Mouse (Mus musculus) spleen, adult 2 months (tissue): ENCODE measurements around the gene Rmi2. TPM values are rescaled to one million over a fixed set of nuclear protein-coding genes. Genes with fewer than 3 reads are reported as not detected.

Source experiments
- DNase-seq, 2 experiments: peaks; one replicate each; pipeline versions ENCODE4 v3.0.0 to v3.0.0-alpha.2; 2012 to 2021; ENCODE audit warnings: low spot score in 2 of 2, low read depth in 1 of 2
- H3K27ac ChIP-seq: fragments of 200-500 bp; 2 replicates; pipeline ENCODE4 v1.5.1; 2012; ENCODE audit warnings: low read length, inconsistent platforms; ENCODE audit not compliant: insufficient read depth
- H3K27me3 ChIP-seq: fragments of 200-500 bp; 2 replicates; pipeline ENCODE4 v1.6.1; 2012; ENCODE audit warnings: mild to moderate bottlenecking, moderate library complexity, low read length, inconsistent platforms; ENCODE audit not compliant: control insufficient read depth, insufficient read depth
- H3K36me3 ChIP-seq: fragments of 200-500 bp; 2 replicates; pipeline ENCODE4 v1.6.1; 2012; ENCODE audit warnings: mild to moderate bottlenecking, low read length, inconsistent platforms; ENCODE audit not compliant: control insufficient read depth, insufficient read depth
- H3K4me1 ChIP-seq: fragments of 200-500 bp; 2 replicates; pipeline ENCODE4 v1.6.1; 2011; ENCODE audit warnings: inconsistent platforms; ENCODE audit not compliant: control insufficient read depth, insufficient read depth, insufficient read length
- H3K4me3 ChIP-seq: fragments of 200-500 bp; 2 replicates; pipeline ENCODE4 v1.5.1; 2011; ENCODE audit warnings: mild to moderate bottlenecking, inconsistent platforms; ENCODE audit not compliant: insufficient read depth, insufficient read length; ENCODE audit errors: extremely low read depth
- CTCF ChIP-seq: fragments of 200-500 bp; IDR thresholded peaks from 2 replicates; pipeline ENCODE4 v1.5.1; 2011; ENCODE audit warnings: mild to moderate bottlenecking, inconsistent platforms; ENCODE audit not compliant: insufficient read depth, insufficient read length, insufficient replicate concordance; ENCODE audit errors: extremely low read depth
- POLR2A ChIP-seq: fragments of 200-500 bp; IDR thresholded peaks from 2 replicates; pipeline ENCODE4 v1.6.1; 2011; ENCODE audit warnings: low read depth, low read length, inconsistent platforms
- WGBS: fragments of 180-500 bp; shearing (Covaris S2); methylation state at CpG from one replicate; pipeline ENCODE4 v1.1.7; 2018; 5-methylcytosine and 5-hydroxymethylcytosine counted together
- polyA plus RNA-seq: library from polyadenylated mRNA; depleted of rRNA; stranded (reverse); fragments of >200 nt; gene quantifications from 2 replicates; pipeline ENCODE4 v1.2.3, GENCODE M21; 2012

Gene Rmi2
- polyA plus RNA-seq, 1 experiment = 1.9 TPM

DNA sequence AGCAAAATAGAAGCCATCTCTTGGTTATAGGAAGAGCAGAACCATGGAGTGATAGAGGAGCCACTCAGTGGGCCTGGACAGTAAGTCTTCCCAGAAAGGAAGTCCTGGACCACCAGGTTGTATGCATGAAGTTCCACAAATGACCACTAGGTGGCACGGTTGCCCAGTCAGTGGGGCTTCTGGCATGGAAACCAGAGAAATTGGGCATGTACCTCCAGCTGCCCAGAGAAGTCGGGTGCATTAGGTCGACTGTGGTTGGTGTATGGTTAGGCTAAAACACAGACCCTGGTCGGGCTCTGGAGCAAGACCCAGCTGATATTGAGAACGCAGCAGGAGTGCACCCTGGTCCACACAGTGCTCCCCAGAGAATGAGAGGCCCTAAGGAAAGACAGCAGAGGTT, 38.8 kb downstream of the Rmi2 start:
- Histone ChIP-seq H3K27me3 (no peaks in the 10 kb centered on the region), H3K4me3 (no peak overlapping the region), H3K27ac (no peak overlapping the region), H3K36me3 (no peaks in the 10 kb centered on the region), H3K4me1 (no peaks in the 10 kb centered on the region; the same call in 1 of the 2 replicates)
- TF ChIP-seq POLR2A (no peak), CTCF (peak; percentile 95; the same call in 1 of the 2 replicates)
- DNase-seq = peak; percentile 53 to 82
- WGBS = 0% methylated on average over 5 of the region's 5 CpGs

DNA sequence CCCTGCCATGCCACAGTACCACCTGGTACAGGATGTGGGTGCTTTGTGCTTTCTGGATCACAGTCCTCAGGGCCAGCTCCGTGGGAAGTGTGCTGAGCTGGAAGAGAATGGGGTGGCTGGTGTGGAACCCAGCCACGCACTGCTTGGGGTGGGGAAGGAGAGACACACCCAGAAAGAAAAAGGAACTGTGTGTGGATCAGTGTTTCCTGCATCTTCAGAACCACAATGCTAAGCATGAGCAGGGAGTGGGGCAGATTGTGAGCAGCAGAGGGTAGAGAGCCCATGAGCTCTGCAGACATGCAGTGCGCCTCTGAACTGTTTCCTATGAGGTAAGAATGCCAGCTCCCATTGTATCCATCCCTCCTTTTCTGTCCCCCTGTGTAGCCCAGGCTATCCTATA, 43.4 kb downstream of the Rmi2 start:
- H3K36me3 ChIP-seq = no peaks in the 10 kb centered on the region
- no peaks in the 10 kb centered on the region; the same call in 1 of the 2 replicates for H3K4me1 ChIP-seq
- H3K27me3 ChIP-seq = no peaks in the 10 kb centered on the region
- no peak for TF ChIP-seq CTCF
- TF ChIP-seq POLR2A = no peak
- no peak overlapping the region for H3K27ac ChIP-seq
- no peak overlapping the region for H3K4me3 ChIP-seq
- no peak for DNase-seq
- 12% methylated on average over 3 of the region's 3 CpGs for WGBS

DNA sequence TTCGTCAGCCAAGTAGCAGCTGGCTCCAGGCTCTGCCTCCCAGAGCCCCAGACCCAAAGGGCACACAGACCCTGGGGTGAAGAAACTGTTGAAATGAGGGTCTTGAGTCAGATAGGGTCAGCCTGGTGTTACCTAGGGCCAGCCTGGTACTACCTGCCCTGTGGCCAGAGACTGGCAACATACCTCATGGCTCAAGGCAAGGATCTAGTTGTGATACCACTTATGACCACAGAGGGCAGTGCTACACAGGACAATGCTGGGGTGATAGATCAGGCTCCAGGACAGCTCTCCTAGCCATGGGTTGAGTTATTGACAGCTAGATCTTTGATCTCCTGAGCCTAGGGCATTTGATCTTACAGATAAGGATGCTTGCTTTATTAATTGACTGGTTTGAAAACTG, 44.6 kb downstream of the Rmi2 start:
- no peak overlapping the region for H3K27ac ChIP-seq
- TF ChIP-seq CTCF = peak; percentile 54; the same call in 1 of the 2 replicates
- no peak for TF ChIP-seq POLR2A
- H3K36me3 ChIP-seq = no peaks in the 10 kb centered on the region
- 97% methylated on average over 1 of the region's 1 CpGs for WGBS
- no peak overlapping the region for H3K4me3 ChIP-seq
- no peaks in the 10 kb centered on the region; the same call in 1 of the 2 replicates for H3K4me1 ChIP-seq
- no peaks in the 10 kb centered on the region for H3K27me3 ChIP-seq
- DNase-seq = peak; percentile 47 to 60

DNA sequence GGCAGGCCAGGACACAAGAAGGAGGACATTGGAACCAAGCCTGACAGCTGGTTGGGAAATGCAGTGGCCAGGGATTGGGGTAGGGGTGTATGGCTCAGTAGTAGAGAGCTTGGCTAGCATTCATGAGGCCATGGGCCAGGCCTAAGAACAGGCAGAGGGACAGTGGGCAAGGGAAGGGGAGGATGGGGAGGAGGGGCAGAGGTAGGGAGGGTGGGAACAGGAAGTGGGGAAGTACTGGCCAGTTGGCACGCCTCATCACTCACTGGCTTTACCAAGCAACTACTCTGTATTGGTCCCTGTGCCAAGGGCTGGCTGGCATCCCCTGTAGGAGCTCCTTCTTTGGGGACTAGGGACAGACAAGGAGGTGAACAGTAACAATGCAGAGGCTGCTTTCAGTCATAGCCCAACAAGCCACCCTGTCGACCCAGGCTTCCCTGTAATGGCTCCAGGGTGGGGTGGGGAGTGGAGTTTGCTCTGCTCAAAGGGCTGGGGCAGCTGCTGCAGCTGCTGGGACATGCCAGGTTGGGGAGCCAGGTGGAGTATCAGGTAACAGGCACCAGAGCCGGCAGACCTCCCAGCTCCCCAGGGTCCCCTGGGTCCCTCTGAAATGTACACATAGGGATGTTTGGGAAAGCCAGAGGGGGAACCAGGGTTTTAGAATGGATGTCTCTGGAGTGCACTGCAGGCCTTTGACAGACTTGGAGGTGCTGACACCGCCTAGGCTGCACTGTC, 46.5 kb downstream of the Rmi2 start:
- H3K36me3 ChIP-seq = no peaks in the 10 kb centered on the region
- H3K27me3 ChIP-seq = no peaks in the 10 kb centered on the region
- no peak overlapping the region for H3K4me3 ChIP-seq
- DNase-seq = no peak
- WGBS = 67% methylated on average over 4 of the region's 4 CpGs
- no peak overlapping the region for H3K27ac ChIP-seq
- TF ChIP-seq POLR2A (no peak), CTCF (no peak)
- H3K4me1 ChIP-seq = no peaks in the 10 kb centered on the region; the same call in 1 of the 2 replicates

DNA sequence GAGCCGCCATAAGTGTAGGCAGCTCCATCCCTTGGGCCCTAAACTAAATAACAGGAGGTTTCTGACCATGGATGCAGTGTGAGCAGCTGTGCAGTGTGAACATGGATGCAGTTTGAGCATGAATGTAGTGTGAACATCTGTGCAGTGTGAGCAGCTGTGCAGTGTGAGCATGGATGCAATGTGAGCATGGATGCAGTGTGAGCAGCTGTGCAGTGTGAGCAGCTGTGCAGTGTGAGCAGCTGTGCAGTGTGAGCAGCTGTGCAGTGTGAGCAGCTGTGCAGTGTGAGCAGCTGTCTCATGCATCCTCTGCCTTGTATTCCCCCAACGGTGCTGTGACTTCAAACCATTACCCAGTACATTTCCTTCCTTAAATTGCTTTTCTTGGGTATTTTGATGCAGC, 52.6 kb downstream of the Rmi2 start:
- no peak overlapping the region for H3K4me3 ChIP-seq
- H3K27ac ChIP-seq = no peak overlapping the region
- TF ChIP-seq POLR2A (no peak), CTCF (no peak)
- no peak for DNase-seq
- no peaks in the 10 kb centered on the region for H3K4me1 ChIP-seq
- WGBS = 51% methylated on average over 2 of the region's 2 CpGs
- H3K36me3 ChIP-seq = no peaks in the 10 kb centered on the region
- no peaks in the 10 kb centered on the region for H3K27me3 ChIP-seq

DNA sequence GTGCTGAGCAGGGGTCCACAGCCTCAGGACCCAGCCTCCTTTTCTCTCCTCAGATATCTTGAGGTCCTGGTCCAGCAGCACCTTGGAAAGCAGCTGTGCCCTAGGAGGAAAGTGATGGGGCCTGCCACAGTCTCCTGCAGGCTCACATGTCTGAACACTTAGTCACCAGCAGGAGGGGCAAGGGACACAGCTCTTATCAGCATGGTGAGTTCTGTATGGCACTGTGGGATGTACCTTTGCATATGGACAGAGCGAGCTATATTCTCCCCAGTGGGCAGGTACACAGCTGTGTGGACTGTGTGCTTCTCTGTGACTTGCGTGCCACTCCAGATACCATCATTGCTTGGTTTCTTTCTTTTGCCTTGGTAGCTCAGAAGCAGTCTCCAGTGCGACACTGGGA, 55.5 kb downstream of the Rmi2 start:
- TF ChIP-seq POLR2A (no peak), CTCF (peak; percentile 26; the same call in 1 of the 2 replicates)
- Histone ChIP-seq H3K27ac (no peak overlapping the region), H3K4me1 (no peaks in the 10 kb centered on the region), H3K36me3 (no peaks in the 10 kb centered on the region), H3K4me3 (no peak overlapping the region), H3K27me3 (no peaks in the 10 kb centered on the region)
- DNase-seq = no peak
- 80% methylated on average over 3 of the region's 3 CpGs for WGBS

DNA sequence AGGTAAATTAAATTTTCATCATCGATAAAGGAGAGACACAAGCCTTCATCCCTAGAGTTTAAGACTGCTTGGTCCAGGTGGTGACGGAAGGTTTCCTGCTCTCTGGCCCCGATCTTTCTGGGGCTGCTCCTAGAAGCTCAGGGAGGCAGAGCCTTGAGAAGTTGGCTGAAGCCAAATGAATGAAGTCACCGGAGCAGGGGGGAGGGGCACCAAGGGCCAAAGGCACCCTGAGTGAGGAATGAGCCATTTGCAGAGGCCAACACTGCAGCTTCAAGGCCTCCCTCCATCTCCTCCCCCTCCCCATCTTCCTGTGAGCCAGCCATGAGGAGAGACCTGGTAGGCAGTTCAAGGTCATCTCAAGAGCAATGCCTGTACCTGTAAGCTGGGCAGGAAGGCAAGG, 58.3 kb downstream of the Rmi2 start:
- no peak overlapping the region for H3K27ac ChIP-seq
- H3K4me1 ChIP-seq = no peaks in the 10 kb centered on the region
- no peak overlapping the region for H3K4me3 ChIP-seq
- no peak for DNase-seq
- no peaks in the 10 kb centered on the region for H3K36me3 ChIP-seq
- no peak for TF ChIP-seq CTCF
- no peak for TF ChIP-seq POLR2A
- H3K27me3 ChIP-seq = no peaks in the 10 kb centered on the region
- WGBS = 95% methylated on average over 4 of the region's 4 CpGs
